ENCODE assay signal across 10 mouse cellular contexts in genomic region chr2:93899397-93900380, GRCm38 (mm10). TPM values are rescaled to one million over a fixed set of nuclear protein-coding genes. Genes with fewer than 3 reads are reported as not detected.
DNase-seq lines count a peak whose midpoint lies in the region; ATAC-seq and TF ChIP-seq lines count a peak whose summit lies in the region.
"Had no signal": no experiment of that assay in that cellular context is flagged by ENCODE, and none has a peak within 500 bp of the region (broad histone marks: within the 10 kb centered on the region; RNA-seq: fewer than 3 reads in every experiment).

No protein-coding gene starts in this region.

- H3K27ac ChIP-seq in left cerebral cortex, adult 2 months: peak overlapping the region; percentile 36
- no peak overlapping the region for H3K27ac ChIP-seq in stomach, postnatal 0 days (replicated peaks)
- H3K27ac ChIP-seq: hindbrain, embryonic 15.5 days had no signal

- 0 out of 2 replicates have a peak, but pooled peaks cover 2% of the 10 kb centered on the region for H3K4me1 ChIP-seq in stomach, postnatal 0 days (replicated peaks; ENCODE audit: control insufficient read depth, insufficient read depth)

- 45% methylated on average over 16 of the region's 16 CpGs for WGBS in stomach, postnatal 0 days

- intact Hi-C loops in left cerebral cortex, adult 2 months (cut with DNase I): no loop called here

- no peak overlapping the region for H3K9ac ChIP-seq in stomach, postnatal 0 days (ENCODE audit: low read length)
- H3K9ac ChIP-seq: hindbrain, embryonic 15.5 days had no signal

- TF ChIP-seq POLR2A in brain, embryonic 14.5 days (IDR thresholded peaks at IDR 0.05; ENCODE audit: borderline replicate concordance, extremely low read depth, insufficient read depth, insufficient read length, poor library complexity, severe bottlenecking): no peak

- no peaks in the 10 kb centered on the region for H3K9me3 ChIP-seq in stomach, postnatal 0 days (ENCODE audit: control insufficient read depth, low read length)
- H3K9me3 ChIP-seq: hindbrain, embryonic 15.5 days had no signal

- H3K27me3 ChIP-seq in stomach, postnatal 0 days (ENCODE audit: control insufficient read depth, insufficient read depth, low read length): no peaks in the 10 kb centered on the region
- H3K27me3 ChIP-seq: hindbrain, embryonic 15.5 days had no signal

- H3K36me3 ChIP-seq in stomach, postnatal 0 days (ENCODE audit: control insufficient read depth, insufficient read depth, low read length): no peaks in the 10 kb centered on the region
- H3K36me3 ChIP-seq: hindbrain, embryonic 15.5 days had no signal

- TF ChIP-seq EP300 in stomach, postnatal 0 days (optimal IDR thresholded peaks at IDR 0.05): no peak

- ATAC-seq in stomach, postnatal 0 days (ENCODE audit: low FRiP score, low TSS enrichment): no peak

- no peak for TF ChIP-seq CTCF in left cerebral cortex, adult 2 months (IDR thresholded peaks at IDR 0.05)
- no peak for TF ChIP-seq CTCF in brain, embryonic 14.5 days (IDR thresholded peaks at IDR 0.05; ENCODE audit: borderline replicate concordance, extremely low read depth, insufficient read depth, insufficient read length)
- TF ChIP-seq CTCF in stomach, postnatal 0 days (IDR thresholded peaks at IDR 0.05; ENCODE audit: low read depth): no peak

- H3K4me3 ChIP-seq in left cerebral cortex, adult 2 months: no peak overlapping the region
- H3K4me3 ChIP-seq in stomach, postnatal 0 days (ENCODE audit: low read depth, low read length): no peak overlapping the region
- H3K4me3 ChIP-seq: erythroblast, embryonic 14.5 days; hindbrain, embryonic 15.5 days had no signal

- no peak overlapping the region for H3K4me2 ChIP-seq in stomach, postnatal 0 days (replicated peaks; ENCODE audit: low read depth)
- H3K4me2 ChIP-seq: hindbrain, embryonic 15.5 days had no signal

- DNase-seq in left cerebral cortex, adult 2 months (ENCODE audit: extremely low spot score in 1 of 2, low spot score in 2 of 2): peak in 1 of 2 experiments; percentile 29
- no peak for DNase-seq in left cerebral cortex, adult 11 months (ENCODE audit: low spot score)
- DNase-seq in Muller cell, postnatal 12 days (ENCODE audit: inconsistent ontology term): peak; percentile 82
- DNase-seq in brain, embryonic 14.5 days (ENCODE audit: low read depth): peak; percentile 71
- peak; percentile 32 to 48 for DNase-seq in frontal cortex, postnatal 36 days (ENCODE audit: low spot score in 2 of 2)
- no peak for DNase-seq in stomach, postnatal 0 days (ENCODE audit: low spot score)
- DNase-seq in testis, postnatal 10 days (ENCODE audit: low spot score): no peak
- DNase-seq: lung, adult 2 months had no signal

RNA-seq across cellular contexts. Expression of gene Accsl, which starts 30.7 kb away (rescaled TPM):
- under 1 TPM; 0.47 to 0.68 TPM for total RNA-seq in left cerebral cortex, adult 2 months (2021)
- polyA plus RNA-seq in brain, embryonic 14.5 days (2012; rRNA removed): 0.38 and 0.39 TPM in 2 replicates
- not detected in 2 replicates for polyA plus RNA-seq in stomach, postnatal 0 days (2015; fragmentation: Nextera tagmentation; extraction: Ambion mirVana)
- polyA plus RNA-seq: erythroblast, embryonic 14.5 days; lung, adult 2 months had no signal

RNA-seq across cellular contexts. Expression of gene Accs, which starts 49.9 kb away (rescaled TPM):
- 1 to 10 TPM; 2.0 to 3.4 TPM for total RNA-seq in left cerebral cortex, adult 2 months (2021)
- polyA plus RNA-seq in brain, embryonic 14.5 days (2012; rRNA removed): 22.2 and 27.3 TPM in 2 replicates
- polyA plus RNA-seq in stomach, postnatal 0 days (2015; fragmentation: Nextera tagmentation; extraction: Ambion mirVana): 4.7 and 5.0 TPM in 2 replicates
- polyA plus RNA-seq: erythroblast, embryonic 14.5 days had no signal

RNA-seq across cellular contexts. Expression of gene Gm13889, which starts 57.3 kb away (rescaled TPM):
- 10 to 100 TPM; 42.4 to 63.0 TPM for total RNA-seq in left cerebral cortex, adult 2 months (2021)
- polyA plus RNA-seq in brain, embryonic 14.5 days (2012; rRNA removed): 26.7 and 58.7 TPM in 2 replicates
- 70.7 and 82.0 TPM in 2 replicates for polyA plus RNA-seq in stomach, postnatal 0 days (2015; fragmentation: Nextera tagmentation; extraction: Ambion mirVana)

Comparison
In these comparisons a context has a peak if more than half of its experiments do, and no peak if none do; other contexts are left out.
1. DNase-seq: peak in Muller cell, postnatal 12 days (single experiment), brain, embryonic 14.5 days (single experiment) and frontal cortex, postnatal 36 days (2 of 2); none in left cerebral cortex, adult 11 months (single experiment), stomach, postnatal 0 days (single experiment) and testis, postnatal 10 days (single experiment).